Mouse (Mus musculus): ENCODE measurements around the gene Stac3. TPM values are rescaled to one million over a fixed set of nuclear protein-coding genes. Genes with fewer than 3 reads are reported as not detected.

The Stac3 gene
- polyA plus RNA-seq, 1 experiment, result 8.3 TPM

- Histone ChIP-seq H3K27me3 (ENCODE audit: control insufficient read depth, insufficient read depth, low read length) (no peaks in the 10 kb centered on the region), H3K4me1 (ENCODE audit: control insufficient read depth, insufficient read depth, low read length) (peaks cover 12% of the 10 kb centered on the region), H3K4me3 (replicated peaks; ENCODE audit: insufficient read depth, low read depth, low read length) (peak within 1 kb of the TSS; percentile 56), H3K27ac (ENCODE audit: insufficient read depth, low read length) (no peak within 1 kb of the TSS)
- 1% methylated on average over 68 of the region's 78 CpGs for WGBS
- DNase-seq, result no peak
- TF ChIP-seq POLR2A (IDR thresholded peaks at IDR 0.05; ENCODE audit: borderline replicate concordance, insufficient read depth, low read length), result no peak
- no peak for TF ChIP-seq CTCF (IDR thresholded peaks at IDR 0.05; ENCODE audit: borderline replicate concordance, insufficient read depth, low read depth, low read length)
Measured at GRCm38 (mm10) chr10:127534036-127534928, 32.8 kb downstream of the Stac3 start, which contains the start of gene Nxph4. Nxph4 (minus strand) TSS chr10:127534559.

GRCm38 (mm10) chr10:127534929-127535384, 33.5 kb downstream of the Stac3 start:
- Histone ChIP-seq H3K27me3 (ENCODE audit: control insufficient read depth, insufficient read depth, low read length) (no peaks in the 10 kb centered on the region), H3K4me3 (replicated peaks; ENCODE audit: insufficient read depth, low read depth, low read length) (peak overlapping the region; percentile 56), H3K27ac (ENCODE audit: insufficient read depth, low read length) (no peak overlapping the region), H3K4me1 (ENCODE audit: control insufficient read depth, insufficient read depth, low read length) (peaks cover 12% of the 10 kb centered on the region)
- 7% methylated on average over 30 of the region's 30 CpGs for WGBS
- TF ChIP-seq POLR2A (IDR thresholded peaks at IDR 0.05; ENCODE audit: borderline replicate concordance, insufficient read depth, low read length) (no peak), CTCF (IDR thresholded peaks at IDR 0.05; ENCODE audit: borderline replicate concordance, insufficient read depth, low read depth, low read length) (no peak)
- DNase-seq, result no peak

GRCm38 (mm10) chr10:127536586-127537314, 35.3 kb downstream of the Stac3 start:
- Histone ChIP-seq H3K27ac (ENCODE audit: insufficient read depth, low read length) (no peak overlapping the region), H3K4me1 (ENCODE audit: control insufficient read depth, insufficient read depth, low read length) (peaks cover 12% of the 10 kb centered on the region), H3K4me3 (replicated peaks; ENCODE audit: insufficient read depth, low read depth, low read length) (no peak overlapping the region), H3K27me3 (ENCODE audit: control insufficient read depth, insufficient read depth, low read length) (no peaks in the 10 kb centered on the region)
- TF ChIP-seq POLR2A (IDR thresholded peaks at IDR 0.05; ENCODE audit: borderline replicate concordance, insufficient read depth, low read length) (no peak), CTCF (IDR thresholded peaks at IDR 0.05; ENCODE audit: borderline replicate concordance, insufficient read depth, low read depth, low read length) (peak; percentile 58)
- 12% methylated on average over 8 of the region's 8 CpGs for WGBS
- DNase-seq, result peak; percentile 59 to 62

- TF ChIP-seq CTCF (IDR thresholded peaks at IDR 0.05; ENCODE audit: borderline replicate concordance, insufficient read depth, low read depth, low read length), result peak; percentile 98
- TF ChIP-seq POLR2A (IDR thresholded peaks at IDR 0.05; ENCODE audit: borderline replicate concordance, insufficient read depth, low read length), result no peak
- Histone ChIP-seq H3K4me3 (replicated peaks; ENCODE audit: insufficient read depth, low read depth, low read length) (no peak overlapping the region), H3K27me3 (ENCODE audit: control insufficient read depth, insufficient read depth, low read length) (no peaks in the 10 kb centered on the region), H3K27ac (ENCODE audit: insufficient read depth, low read length) (0 out of 2 replicates have a peak overlapping the region, but pooled peaks have one; percentile 1), H3K4me1 (ENCODE audit: control insufficient read depth, insufficient read depth, low read length) (peaks cover 24% of the 10 kb centered on the region)
- 32% methylated on average over 7 of the region's 7 CpGs for WGBS
- peak; percentile 83 to 88 for DNase-seq
Measured at GRCm38 (mm10) chr10:127537854-127538583, 36.5 kb downstream of the Stac3 start.

DNA sequence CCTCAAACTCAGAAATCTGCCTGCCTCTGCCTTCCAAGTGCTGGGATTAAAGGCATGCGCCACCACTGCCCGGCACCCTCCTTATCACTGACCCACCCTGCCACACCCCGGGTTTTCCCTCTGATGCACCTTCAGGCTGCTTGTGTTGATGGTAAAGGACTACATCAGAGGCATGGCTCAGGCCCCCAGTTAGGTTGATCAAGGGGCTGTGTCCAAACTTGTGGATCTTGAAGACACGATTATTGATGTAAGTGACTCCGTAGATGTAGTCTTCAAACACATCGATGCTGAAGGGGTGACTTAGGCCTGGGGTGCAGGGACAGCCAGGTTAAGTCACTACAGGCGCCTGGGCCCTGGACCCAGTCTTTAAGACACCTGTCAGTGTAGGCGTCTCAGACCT, 40.0 kb downstream of the Stac3 start:
- Histone ChIP-seq H3K4me3 (replicated peaks; ENCODE audit: insufficient read depth, low read depth, low read length) (no peak overlapping the region), H3K4me1 (ENCODE audit: control insufficient read depth, insufficient read depth, low read length) (peaks cover 19% of the 10 kb centered on the region), H3K27me3 (ENCODE audit: control insufficient read depth, insufficient read depth, low read length) (no peaks in the 10 kb centered on the region), H3K27ac (ENCODE audit: insufficient read depth, low read length) (no peak overlapping the region)
- TF ChIP-seq POLR2A (IDR thresholded peaks at IDR 0.05; ENCODE audit: borderline replicate concordance, insufficient read depth, low read length), result no peak
- no peak for TF ChIP-seq CTCF (IDR thresholded peaks at IDR 0.05; ENCODE audit: borderline replicate concordance, insufficient read depth, low read depth, low read length)
- no peak for DNase-seq
- WGBS, result 92% methylated on average over 8 of the region's 8 CpGs

GRCm38 (mm10) chr10:127542084-127542483, 40.6 kb downstream of the Stac3 start:
- Histone ChIP-seq H3K27me3 (ENCODE audit: control insufficient read depth, insufficient read depth, low read length) (no peaks in the 10 kb centered on the region), H3K27ac (ENCODE audit: insufficient read depth, low read length) (peak overlapping the region; percentile 5), H3K4me1 (ENCODE audit: control insufficient read depth, insufficient read depth, low read length) (peaks cover 19% of the 10 kb centered on the region), H3K4me3 (replicated peaks; ENCODE audit: insufficient read depth, low read depth, low read length) (no peak overlapping the region)
- peak; percentile 64 to 72 for DNase-seq
- WGBS, result 9% methylated on average over 13 of the region's 13 CpGs
- TF ChIP-seq POLR2A (IDR thresholded peaks at IDR 0.05; ENCODE audit: borderline replicate concordance, insufficient read depth, low read length), result no peak
- TF ChIP-seq CTCF (IDR thresholded peaks at IDR 0.05; ENCODE audit: borderline replicate concordance, insufficient read depth, low read depth, low read length), result no peak

DNA sequence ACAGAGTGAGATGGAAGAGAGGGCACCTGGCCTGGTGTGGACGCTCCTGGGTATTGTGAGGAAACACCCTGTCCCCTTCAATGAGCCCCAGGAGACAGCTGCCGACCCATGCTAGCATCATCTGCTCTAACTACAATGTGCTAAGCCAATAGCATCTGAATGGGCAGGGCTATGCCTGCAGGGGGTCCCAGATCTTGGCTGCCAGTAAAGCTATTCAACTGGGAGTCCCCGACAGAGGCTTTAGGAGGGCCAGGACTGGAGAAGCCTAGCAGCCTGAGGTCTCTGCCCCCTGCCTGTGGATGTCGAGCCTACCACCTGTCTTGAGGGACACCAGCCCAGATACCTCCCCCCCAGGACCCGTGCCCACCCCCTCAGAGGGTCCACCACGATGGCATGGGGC, 41.2 kb downstream of the Stac3 start:
- Histone ChIP-seq H3K27ac (ENCODE audit: insufficient read depth, low read length) (peak overlapping the region; percentile 5; the same call in 1 of the 2 replicates), H3K4me3 (replicated peaks; ENCODE audit: insufficient read depth, low read depth, low read length) (no peak overlapping the region), H3K4me1 (ENCODE audit: control insufficient read depth, insufficient read depth, low read length) (peaks cover 16% of the 10 kb centered on the region), H3K27me3 (ENCODE audit: control insufficient read depth, insufficient read depth, low read length) (no peaks in the 10 kb centered on the region)
- TF ChIP-seq CTCF (IDR thresholded peaks at IDR 0.05; ENCODE audit: borderline replicate concordance, insufficient read depth, low read depth, low read length) (no peak), POLR2A (IDR thresholded peaks at IDR 0.05; ENCODE audit: borderline replicate concordance, insufficient read depth, low read length) (no peak)
- DNase-seq, result peak in 1 of 2 experiments; percentile 66
- 7% methylated on average over 6 of the region's 6 CpGs for WGBS
